Mouse (Mus musculus): ENCODE data around the gene Bnip2. TPM values are rescaled to one million over a fixed set of nuclear protein-coding genes. Genes with fewer than 3 reads are reported as not detected.

The Bnip2 gene
- total RNA-seq (2021), result 10 to 100 TPM; 84.2 to 89.2 TPM
- long read RNA-seq, experiment 1, transcript Bnip2-201 (11 exons, 2,464 nt), result major isoform, 159 of 173 reads
- long read RNA-seq, experiment 1, transcript Bnip2-202 (10 exons, 2,328 nt), result minor isoform, 5 of 173 reads
- long read RNA-seq, experiment 1, partial matches to known transcripts, result 0 of 173 reads
- long read RNA-seq, experiment 1, other reads (novel, unspliced or antisense), result 9 of 173 reads
- long read RNA-seq, experiment 2, transcript Bnip2-201 (11 exons, 2,464 nt), result major isoform, 134 of 154 reads
- long read RNA-seq, experiment 2, partial matches to known transcripts, result 3 of 154 reads
- long read RNA-seq, experiment 2, other reads (novel, unspliced or antisense), result 14 of 154 reads

DNA sequence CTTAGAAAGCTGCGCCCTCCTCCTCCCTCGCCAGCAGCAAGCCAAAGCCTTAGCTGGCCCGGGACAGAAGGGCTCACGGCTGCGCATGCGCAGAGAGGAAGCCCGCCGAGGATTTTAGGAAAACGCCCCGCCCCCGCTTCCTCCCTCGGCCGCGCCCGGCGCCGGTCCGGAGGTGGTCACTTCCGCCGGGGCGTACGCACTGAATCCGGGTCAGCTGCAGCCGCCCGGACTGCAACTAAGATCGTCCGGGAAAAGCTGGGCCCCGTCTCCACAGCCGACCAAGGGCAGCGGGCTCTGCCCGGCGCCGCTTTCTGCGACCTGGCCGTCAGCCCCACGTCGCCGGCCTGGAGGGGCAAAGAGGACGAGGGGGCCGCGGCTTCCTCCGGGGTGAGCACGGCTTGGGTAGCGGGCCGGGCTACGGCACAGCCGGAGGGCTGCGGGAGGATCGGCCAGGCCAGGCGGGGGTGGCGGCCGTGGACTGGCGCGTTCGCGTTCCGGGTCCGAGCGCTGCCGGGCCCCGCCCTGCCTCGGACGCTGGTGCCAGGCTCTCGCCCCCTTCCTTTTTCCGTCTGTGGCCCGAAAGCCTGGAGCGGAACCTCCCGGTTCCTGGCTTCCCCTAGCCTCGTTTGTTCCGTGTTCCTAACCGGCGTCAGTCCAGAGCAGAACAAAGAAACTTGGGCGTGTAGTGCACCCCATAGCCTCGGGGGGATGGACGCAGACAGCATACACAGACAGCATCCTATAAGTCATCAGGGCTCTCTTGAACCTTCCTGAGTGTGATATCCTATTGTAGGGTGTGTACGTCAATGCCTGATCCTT lies at the start of gene Bnip2:
Gene Bnip2, plus strand, starts transcription at position 164 of the 819 bp plus-strand sequence.
- peak; percentile 96 for DNase-seq (ENCODE audit: low spot score)

DNA sequence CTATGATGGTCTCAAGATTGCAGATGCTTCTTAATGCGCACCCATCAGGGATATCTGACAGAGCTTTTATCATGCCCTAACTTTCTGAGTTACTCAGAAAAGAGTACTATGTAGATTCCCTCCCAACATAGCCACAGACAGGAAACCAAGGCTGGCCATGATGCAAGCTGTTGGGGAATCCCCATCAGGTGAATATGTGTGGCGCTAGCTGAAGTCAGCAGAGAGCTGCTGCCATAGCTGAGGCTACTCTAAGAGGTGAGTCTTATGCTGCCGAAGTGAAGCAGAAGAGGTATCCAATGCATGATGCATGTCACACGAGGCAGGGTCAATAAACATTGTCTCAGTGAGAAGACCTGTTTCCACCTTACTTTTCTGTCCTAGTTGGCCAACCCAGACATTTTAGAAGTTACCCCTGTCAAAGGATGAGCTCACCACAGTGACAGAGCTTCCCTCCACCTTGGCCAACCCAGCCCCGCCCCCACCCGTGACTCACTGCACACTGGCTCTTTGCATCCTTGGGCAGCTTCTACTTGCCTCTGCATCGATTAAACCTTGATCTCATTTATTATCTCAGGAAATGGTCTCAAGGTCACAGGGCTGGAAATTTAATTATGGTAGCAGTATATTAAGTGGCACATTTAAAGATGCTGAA lies 48.3 kb upstream of the Bnip2 start:
- no peak for DNase-seq (ENCODE audit: low spot score)

DNA sequence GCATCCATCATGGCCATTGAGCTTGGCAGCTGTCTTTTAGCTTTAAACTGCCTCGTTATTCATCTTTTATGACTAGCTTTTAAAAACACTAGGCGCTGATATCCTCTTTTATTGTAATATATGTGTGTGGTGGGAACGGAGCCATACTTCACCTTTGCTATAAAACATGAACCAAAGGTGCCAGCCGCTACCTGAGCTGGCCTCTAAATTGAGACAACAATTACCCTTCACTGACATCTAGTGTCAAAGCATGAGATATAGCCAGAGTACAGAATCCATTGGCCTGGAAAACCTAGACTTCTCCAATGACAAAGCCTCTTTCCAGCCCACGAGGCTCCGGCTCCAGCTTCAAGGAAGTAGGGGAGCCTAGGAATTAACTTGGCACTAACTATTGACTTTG lies 47.7 kb upstream of the Bnip2 start:
- DNase-seq (ENCODE audit: low spot score), result no peak

DNA sequence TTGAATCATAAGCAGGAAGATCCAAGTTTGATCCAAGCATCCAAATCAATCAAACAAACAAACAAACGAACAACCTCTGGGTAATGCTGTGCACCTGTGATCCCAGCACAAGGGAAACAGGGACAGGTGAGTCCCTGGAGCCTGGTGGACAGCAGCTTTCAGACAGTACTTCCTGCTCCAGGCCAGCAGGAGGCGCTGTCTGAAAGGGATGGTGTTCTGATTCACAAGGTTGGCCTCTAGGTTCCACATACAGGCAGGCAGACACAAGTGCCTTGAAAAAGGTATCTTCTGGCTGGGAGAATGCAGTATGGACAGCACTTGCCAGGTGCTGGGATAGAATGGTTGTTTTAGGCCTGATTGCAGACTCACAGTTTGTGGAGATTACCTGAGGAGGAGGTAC lies 40.3 kb upstream of the Bnip2 start:
- peak; percentile 59 for DNase-seq (ENCODE audit: low spot score)

- no peak for DNase-seq (ENCODE audit: low spot score)
Measured at GRCm38 (mm10) chr9:69949641-69950040, 39.6 kb upstream of the Bnip2 start.

DNA sequence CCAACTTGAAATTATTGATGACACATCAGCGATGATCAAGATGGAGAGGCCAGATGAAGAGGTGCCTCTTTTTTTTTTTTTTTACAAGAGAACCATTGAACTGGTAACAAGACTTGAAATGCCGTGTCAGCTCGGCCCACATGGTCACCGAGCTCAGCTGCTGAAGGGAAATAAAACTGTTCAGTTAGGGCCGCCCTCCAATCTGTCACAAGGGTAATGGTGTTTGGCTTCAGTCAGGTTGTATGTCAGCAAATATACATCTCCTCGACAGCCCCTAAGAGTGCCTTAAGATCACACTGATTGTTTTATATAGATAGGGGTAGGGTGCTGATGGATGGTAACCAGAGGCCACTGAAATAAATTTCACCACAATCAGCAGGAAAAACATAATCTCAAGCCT lies 28.3 kb upstream of the Bnip2 start:
- no peak for DNase-seq (ENCODE audit: low spot score)

DNA sequence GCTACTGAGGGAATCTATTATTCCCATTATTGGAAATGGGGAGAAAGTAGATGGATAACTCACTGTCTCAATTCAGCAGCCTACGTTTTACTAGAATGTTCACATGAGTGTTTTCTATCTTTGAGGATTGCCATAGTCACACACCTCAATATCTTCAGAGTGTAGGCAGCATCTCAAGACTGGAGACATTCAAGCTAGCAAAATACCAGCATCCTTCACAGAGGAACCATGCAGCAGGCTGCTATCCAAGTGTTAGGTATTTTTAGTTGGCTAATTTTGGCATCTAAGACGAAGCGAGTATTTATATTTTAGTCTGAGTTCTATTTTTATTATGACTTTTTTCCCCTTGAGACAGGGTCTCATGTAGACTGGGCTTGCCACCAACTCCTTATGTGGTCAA lies 24.9 kb upstream of the Bnip2 start:
- DNase-seq (ENCODE audit: low spot score), result no peak

GRCm38 (mm10) chr9:69985526-69985925 lies 3.7 kb upstream of the Bnip2 start:
- no peak for DNase-seq (ENCODE audit: low spot score)

GRCm38 (mm10) chr9:69986063-69986462 lies 3.2 kb upstream of the Bnip2 start:
- DNase-seq (ENCODE audit: low spot score), result no peak

DNA sequence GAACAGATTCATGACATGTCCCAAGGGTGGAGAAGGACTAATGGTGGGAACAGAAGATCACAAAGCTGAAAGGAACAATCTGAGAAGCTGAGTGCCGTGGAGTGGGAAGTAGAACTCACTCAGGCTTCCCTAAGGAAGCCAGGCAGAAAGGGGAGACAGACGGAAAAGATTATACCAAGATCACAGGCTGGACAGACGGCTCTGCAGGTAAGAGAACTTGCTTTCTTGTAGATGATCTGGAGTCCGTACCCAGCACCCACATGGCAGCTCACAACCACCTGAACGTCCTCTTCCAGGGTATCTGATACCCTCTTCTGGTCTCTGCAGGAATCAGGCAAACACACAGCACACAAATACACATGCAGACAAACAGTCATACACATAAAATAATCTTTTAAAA lies 2.7 kb upstream of the Bnip2 start:
- DNase-seq (ENCODE audit: low spot score), result no peak

DNA sequence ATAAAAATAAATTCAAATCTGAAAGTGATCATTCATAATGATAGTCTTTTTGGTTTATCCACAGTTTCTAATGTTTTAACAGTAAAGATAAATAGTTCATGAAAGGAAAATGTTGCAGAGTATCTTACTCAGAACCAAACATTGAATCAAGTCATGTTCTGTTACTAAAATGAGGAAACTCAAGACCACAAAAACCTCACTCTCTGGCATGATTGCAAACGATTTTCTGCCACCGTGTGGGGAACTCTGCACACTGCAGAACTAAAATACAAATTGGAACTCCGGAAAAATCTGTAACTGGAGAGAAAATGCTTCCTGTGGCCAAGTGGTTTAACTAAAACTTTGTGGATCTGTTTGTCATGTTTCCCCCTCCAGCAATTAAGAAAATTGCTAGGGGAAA lies 1.7 kb upstream of the Bnip2 start:
- peak; percentile 59 for DNase-seq (ENCODE audit: low spot score)

DNA sequence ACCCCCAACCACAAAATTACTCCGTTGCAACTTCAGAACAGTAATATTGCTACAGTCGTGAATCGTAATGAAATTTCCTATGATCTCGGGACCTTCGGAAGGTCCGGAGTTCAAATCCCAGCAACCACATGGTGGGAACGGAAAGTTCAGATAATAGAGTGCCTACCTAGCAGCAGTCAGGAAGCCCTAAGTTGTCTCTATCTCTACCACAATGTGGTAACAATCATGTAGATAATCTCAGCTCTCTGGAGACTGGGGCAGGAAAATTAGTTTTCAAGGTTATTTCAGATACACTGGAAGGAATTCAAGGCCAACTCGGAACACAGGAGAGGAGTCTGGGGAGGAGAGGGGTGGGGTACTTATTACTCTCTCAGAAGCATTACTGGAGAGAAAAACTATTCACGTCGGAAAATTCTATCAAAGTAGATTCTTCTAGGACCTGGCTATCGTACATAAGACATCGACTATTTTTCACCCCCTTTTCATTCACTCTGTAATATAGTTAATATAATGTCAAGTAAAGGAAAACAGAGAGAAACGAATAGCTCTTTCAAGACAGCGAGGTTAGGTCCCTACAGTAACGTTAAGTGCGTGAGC lies 462 bp upstream of the Bnip2 start:
- DNase-seq (ENCODE audit: low spot score), result no peak

GRCm38 (mm10) chr9:69990346-69990745 lies 1.1 kb downstream of the Bnip2 start:
- DNase-seq (ENCODE audit: low spot score), result no peak

DNA sequence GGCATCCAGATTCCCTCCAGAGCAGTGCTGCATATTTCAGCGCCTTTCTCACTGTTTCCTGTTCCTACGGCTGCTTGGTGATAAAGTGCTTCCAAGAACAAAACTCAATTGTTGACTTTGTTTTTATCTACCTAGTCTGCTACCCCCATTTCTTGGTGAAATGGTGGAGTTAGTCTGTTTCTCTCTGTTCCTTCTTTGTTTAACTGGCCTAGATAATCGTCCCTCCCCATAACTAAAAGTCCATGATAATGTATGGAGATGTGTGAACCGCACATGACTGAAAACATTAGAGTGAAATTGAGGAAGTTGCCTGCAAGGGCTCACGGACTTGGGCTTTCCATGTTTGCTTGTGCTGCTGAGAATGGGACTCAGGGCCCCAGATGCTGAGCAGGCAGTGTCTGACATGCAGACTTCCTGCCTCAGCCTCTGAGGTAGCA lies 3.6 kb downstream of the Bnip2 start:
- DNase-seq (ENCODE audit: low spot score), result no peak

GRCm38 (mm10) chr9:69993479-69993878 lies 4.2 kb downstream of the Bnip2 start:
- no peak for DNase-seq (ENCODE audit: low spot score)

GRCm38 (mm10) chr9:69994547-69994946 lies 5.3 kb downstream of the Bnip2 start:
- DNase-seq (ENCODE audit: low spot score), result no peak

DNA sequence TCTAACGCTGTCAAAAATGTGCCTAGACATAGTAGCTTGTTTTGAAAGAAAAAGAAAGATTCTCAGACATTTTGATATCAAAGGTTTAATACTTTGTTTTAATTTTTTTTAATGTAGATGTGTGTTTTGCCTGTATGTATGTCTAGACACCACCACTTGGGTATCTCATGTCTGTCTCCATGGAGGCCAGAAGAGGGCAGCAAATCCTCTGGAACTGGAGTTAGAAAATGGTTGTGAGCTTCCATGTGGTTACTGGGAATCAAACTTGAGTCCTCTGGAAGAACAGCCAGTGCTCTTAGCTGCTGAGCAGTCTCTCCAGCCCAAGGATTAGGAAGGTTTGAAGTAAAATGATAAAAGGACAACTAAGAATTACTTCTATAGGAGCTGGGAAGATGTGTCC lies 10.1 kb downstream of the Bnip2 start:
- DNase-seq (ENCODE audit: low spot score), result no peak

- DNase-seq (ENCODE audit: low spot score), result no peak
Measured at GRCm38 (mm10) chr9:70003516-70003915, 14.2 kb downstream of the Bnip2 start.

- no peak for DNase-seq (ENCODE audit: low spot score)
Measured at GRCm38 (mm10) chr9:70006984-70007383, 17.7 kb downstream of the Bnip2 start.

DNA sequence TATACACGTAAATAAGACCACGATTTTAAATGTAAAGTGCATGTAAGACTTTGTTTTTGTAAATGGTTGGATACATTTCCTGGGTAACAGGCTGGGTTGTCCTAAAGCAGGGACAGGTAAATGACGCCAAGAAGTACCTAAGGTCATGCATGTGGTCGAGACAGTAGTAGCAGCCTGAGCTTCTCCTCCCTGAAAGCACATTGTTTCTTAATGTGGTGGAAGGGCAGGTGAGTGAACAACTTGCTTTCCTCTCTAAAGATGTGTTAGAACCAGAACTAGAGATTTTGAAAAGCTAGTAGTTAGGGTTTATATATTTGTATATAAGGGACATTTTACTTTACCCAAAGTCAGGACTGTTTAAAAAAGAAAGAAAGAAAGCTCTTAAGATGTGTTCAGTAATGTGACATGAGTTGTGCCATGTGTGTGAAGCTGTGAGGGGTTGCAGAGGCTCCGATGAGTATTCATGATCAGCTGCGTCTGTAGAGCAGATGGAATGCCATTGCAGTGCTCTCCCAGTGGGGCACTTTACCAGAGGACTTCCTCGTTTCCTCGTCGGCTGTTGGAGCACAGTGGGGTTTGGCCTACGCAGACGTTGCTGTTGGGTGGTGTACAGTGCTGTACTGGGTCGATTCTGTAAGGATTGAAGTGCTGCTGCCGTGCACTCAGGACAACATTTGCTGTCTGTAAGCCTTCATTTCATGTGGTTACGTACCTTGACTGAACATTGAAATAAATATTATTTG lies 18.4 kb downstream of the Bnip2 start:
- no peak for DNase-seq (ENCODE audit: low spot score)

GRCm38 (mm10) chr9:70009754-70010304 lies 20.6 kb downstream of the Bnip2 start:
- no peak for DNase-seq (ENCODE audit: low spot score)
